Mouse (Mus musculus) cortical plate, adult 2 months (tissue): ENCODE data around the gene Tubb2b. TPM values are rescaled to one million over a fixed set of nuclear protein-coding genes. Genes with fewer than 3 reads are reported as not detected.

Experiments
- H3K27ac ChIP-seq: fragments of 200-500 bp; 2 replicates; pipeline ENCODE4 v1.5.1; 2012; ENCODE audit warnings: low read length, control low read depth, inconsistent platforms; ENCODE audit not compliant: insufficient read depth
- H3K4me1 ChIP-seq: fragments of 200-500 bp; 2 replicates; pipeline ENCODE4 v1.6.1; 2011; ENCODE audit warnings: low read length; ENCODE audit not compliant: control insufficient read depth, insufficient read depth
- H3K4me3 ChIP-seq: fragments of 200-500 bp; 2 replicates; pipeline ENCODE4 v1.5.1; 2011; ENCODE audit warnings: mild to moderate bottlenecking, low read length, control low read depth; ENCODE audit not compliant: insufficient read depth
- CTCF ChIP-seq: fragments of 200-500 bp; IDR thresholded peaks from 2 replicates; pipeline ENCODE4 v1.5.1; 2011; ENCODE audit warnings: mild to moderate bottlenecking, control low read depth, low read length; ENCODE audit not compliant: insufficient read depth; ENCODE audit errors: extremely low read depth
- POLR2A ChIP-seq: fragments of 200-500 bp; IDR thresholded peaks from 2 replicates; pipeline ENCODE4 v1.6.1; 2011; ENCODE audit warnings: mild to moderate bottlenecking, low read length, control low read depth; ENCODE audit not compliant: insufficient read depth; ENCODE audit errors: extremely low read depth
- polyA plus RNA-seq: library from polyadenylated mRNA; depleted of rRNA; stranded (reverse); fragments of >200 nt; gene quantifications from 2 replicates; pipeline ENCODE4 v1.2.3, GENCODE M21; 2012

Gene Tubb2b
- polyA plus RNA-seq, 1 experiment, result 264 TPM

DNA sequence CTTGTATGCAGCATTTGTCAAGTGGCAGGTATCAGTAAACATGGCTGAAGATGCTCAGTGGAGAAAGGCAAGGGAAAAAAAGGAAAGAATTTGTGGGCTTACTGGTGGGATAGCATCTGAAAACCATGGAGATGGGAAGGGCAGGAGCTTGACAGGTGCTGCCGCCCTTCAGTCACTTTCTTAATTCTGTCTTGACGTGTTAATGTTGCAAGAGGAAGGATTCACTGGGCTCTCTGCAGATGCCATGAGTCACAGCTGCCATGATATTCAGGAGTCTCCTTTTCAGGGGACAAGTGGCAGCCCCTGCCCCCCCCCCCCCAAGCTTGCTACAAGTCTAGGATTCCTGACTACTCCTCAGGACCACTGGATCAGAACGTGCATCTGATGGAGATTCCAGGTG is 18.4 kb downstream of the Tubb2b start:
- H3K4me3 ChIP-seq, result no peak overlapping the region
- H3K4me1 ChIP-seq, result no peaks in the 10 kb centered on the region
- H3K27ac ChIP-seq, result no peak overlapping the region
- TF ChIP-seq CTCF (no peak), POLR2A (no peak)

- H3K4me1 ChIP-seq, result no peaks in the 10 kb centered on the region
- no peak for TF ChIP-seq CTCF
- no peak for TF ChIP-seq POLR2A
- H3K4me3 ChIP-seq, result no peak overlapping the region
- no peak overlapping the region for H3K27ac ChIP-seq
Observed at GRCm38 (mm10) chr13:34111019-34111418, 19.2 kb downstream of the Tubb2b start.

DNA sequence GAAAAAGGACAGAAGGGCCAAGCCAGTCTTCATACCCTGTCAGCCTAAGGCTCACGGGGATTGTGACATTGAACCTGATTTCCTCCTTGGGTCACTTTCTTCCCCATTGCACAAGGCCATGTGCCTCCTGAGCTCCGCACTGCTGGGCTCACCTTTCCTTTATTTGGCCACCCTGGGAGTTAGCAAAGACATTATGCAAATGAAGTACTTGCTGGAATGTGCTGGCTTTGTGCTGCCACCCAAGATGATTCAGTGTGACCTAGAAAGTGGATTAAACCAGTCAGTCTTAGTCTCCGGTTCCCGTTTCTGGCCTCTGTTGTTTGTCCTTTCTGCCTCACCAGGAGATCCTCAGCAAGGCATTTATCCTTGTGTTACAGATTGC is 20.6 kb downstream of the Tubb2b start:
- no peak overlapping the region for H3K27ac ChIP-seq
- H3K4me3 ChIP-seq, result no peak overlapping the region
- H3K4me1 ChIP-seq, result no peaks in the 10 kb centered on the region
- TF ChIP-seq CTCF, result no peak
- no peak for TF ChIP-seq POLR2A

- Histone ChIP-seq H3K4me1 (no peaks in the 10 kb centered on the region), H3K4me3 (no peak overlapping the region), H3K27ac (no peak overlapping the region)
- TF ChIP-seq POLR2A, result no peak
- TF ChIP-seq CTCF, result no peak
Observed at GRCm38 (mm10) chr13:34109035-34109676, 21.1 kb downstream of the Tubb2b start.

- Histone ChIP-seq H3K4me3 (no peak overlapping the region), H3K27ac (no peak overlapping the region), H3K4me1 (no peaks in the 10 kb centered on the region)
- TF ChIP-seq POLR2A, result no peak
- no peak for TF ChIP-seq CTCF
Observed at GRCm38 (mm10) chr13:34106999-34107398, 23.3 kb downstream of the Tubb2b start.

GRCm38 (mm10) chr13:34106256-34106655 is 24.0 kb downstream of the Tubb2b start:
- no peaks in the 10 kb centered on the region for H3K4me1 ChIP-seq
- no peak for TF ChIP-seq CTCF
- no peak for TF ChIP-seq POLR2A
- H3K4me3 ChIP-seq, result no peak overlapping the region
- H3K27ac ChIP-seq, result no peak overlapping the region

- Histone ChIP-seq H3K27ac (no peak overlapping the region), H3K4me3 (no peak overlapping the region), H3K4me1 (no peaks in the 10 kb centered on the region)
- no peak for TF ChIP-seq CTCF
- no peak for TF ChIP-seq POLR2A
Observed at GRCm38 (mm10) chr13:34105364-34105763, 24.9 kb downstream of the Tubb2b start.

- Histone ChIP-seq H3K4me1 (peaks cover under 1% of the 10 kb centered on the region; the same call in 1 of the 2 replicates), H3K27ac (no peak overlapping the region), H3K4me3 (no peak overlapping the region)
- TF ChIP-seq POLR2A (no peak), CTCF (no peak)
Observed at GRCm38 (mm10) chr13:34101908-34102307, 28.4 kb downstream of the Tubb2b start.

DNA sequence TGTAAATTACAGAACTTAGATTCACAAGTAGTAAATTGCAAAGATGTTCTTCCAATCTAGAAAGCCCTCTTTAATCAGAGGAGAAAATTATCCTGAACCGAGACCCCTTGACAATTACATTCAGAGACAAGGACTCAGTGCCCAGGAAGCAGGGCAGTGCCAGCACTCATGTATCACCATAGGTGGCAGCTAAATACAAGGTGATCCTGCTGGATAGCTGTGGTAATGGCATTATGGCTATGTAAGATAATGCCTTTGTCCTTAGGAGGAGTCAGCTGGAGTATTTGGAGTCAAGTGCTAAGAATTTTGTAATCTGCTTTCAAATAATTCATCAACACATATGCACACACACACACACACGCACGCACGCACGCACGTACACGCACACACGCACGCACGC is 29.0 kb downstream of the Tubb2b start:
- H3K27ac ChIP-seq, result no peak overlapping the region
- H3K4me3 ChIP-seq, result no peak overlapping the region
- no peak for TF ChIP-seq CTCF
- no peak for TF ChIP-seq POLR2A
- peaks cover 6% of the 10 kb centered on the region for H3K4me1 ChIP-seq

DNA sequence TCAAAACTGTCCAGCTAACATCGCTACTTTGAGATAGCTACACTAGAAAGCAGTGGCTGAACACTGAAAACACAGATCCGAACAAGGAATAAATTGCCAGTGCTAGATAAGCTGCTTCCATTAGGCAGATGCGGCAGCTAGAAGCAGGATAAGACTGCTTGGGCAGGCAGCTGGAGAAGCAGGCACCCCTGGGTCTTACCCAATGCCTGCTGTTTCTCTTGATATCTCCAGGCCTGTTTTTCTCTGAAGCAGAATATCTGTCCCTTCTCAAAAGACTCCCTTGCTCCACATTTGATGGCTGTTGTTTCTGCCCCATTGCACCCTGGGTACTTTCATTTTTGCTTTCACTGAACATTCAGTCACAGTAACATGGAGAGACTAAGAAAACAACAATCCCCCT is 29.5 kb downstream of the Tubb2b start:
- Histone ChIP-seq H3K4me3 (no peak overlapping the region), H3K27ac (no peak overlapping the region), H3K4me1 (peaks cover 6% of the 10 kb centered on the region)
- TF ChIP-seq POLR2A (no peak), CTCF (no peak)

DNA sequence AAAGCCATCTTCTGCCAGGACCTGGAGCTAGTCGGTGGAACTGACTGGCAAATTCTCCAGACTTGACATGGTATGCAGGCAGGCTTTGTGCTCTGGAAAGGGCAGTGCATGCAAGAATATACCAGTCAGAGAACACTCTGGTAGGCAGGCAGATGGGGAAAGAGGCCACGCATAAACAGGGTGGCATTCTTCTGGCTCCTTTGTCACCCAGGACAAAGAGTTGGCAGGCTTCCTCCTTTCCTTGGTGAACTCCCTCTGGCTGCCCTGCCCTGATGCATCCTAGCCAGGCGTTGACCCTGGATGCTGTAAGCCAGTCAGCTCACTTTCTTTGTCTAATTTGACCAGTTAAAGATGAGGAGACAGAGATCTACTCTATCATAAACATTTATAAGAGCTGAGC is 33.2 kb downstream of the Tubb2b start:
- Histone ChIP-seq H3K27ac (0 out of 2 replicates have a peak overlapping the region, but pooled peaks have one; percentile 63), H3K4me3 (no peak overlapping the region), H3K4me1 (peaks cover 9% of the 10 kb centered on the region)
- TF ChIP-seq CTCF (no peak), POLR2A (no peak)
